Mouse (Mus musculus): ENCODE measurements around the gene Prune2.

GRCm38 (mm10) chr19:17097210-17097609 lies 141.3 kb downstream of the Prune2 start:
- no peak for TF ChIP-seq CTCF (IDR thresholded peaks at IDR 0.05; ENCODE audit: insufficient read depth, low read length)
- TF ChIP-seq POLR2A (IDR thresholded peaks at IDR 0.05; ENCODE audit: borderline replicate concordance, extremely low read depth, low read depth, low read length), result no peak
